ENCODE assay signal across 20 mouse cellular contexts in the genomic region with DNA sequence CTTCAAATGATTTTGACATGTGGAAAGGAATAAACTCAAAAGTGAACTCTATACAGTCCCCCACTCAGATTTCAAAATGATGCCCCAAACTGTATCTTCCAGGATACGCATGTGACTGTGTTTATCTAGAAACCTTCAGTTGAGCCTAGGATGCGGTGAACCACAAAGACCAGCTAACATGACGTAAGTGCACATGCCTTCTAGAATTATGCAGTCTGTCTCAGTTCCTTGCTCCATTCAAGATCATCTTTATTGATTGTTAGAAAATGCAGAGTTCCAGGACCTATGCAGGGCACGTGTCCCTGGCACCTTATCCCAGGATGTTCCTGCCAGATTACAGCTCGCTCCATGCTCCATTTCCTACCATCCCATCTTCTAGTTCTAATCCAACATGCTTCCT.
DNase-seq lines count a peak whose midpoint lies in the region; ATAC-seq and TF ChIP-seq lines count a peak whose summit lies in the region.
"Had no signal": no experiment of that assay in that cellular context is flagged by ENCODE, and none has a peak within 500 bp of the region (broad histone marks: within the 10 kb centered on the region; RNA-seq: fewer than 3 reads in every experiment).

No protein-coding gene starts in this region.

- H3K4me1 ChIP-seq in stomach, postnatal 0 days (replicated peaks; ENCODE audit: control insufficient read depth, insufficient read depth), result no peaks in the 10 kb centered on the region
- H3K4me1 ChIP-seq: forebrain, embryonic 15.5 days; hindbrain, embryonic 12.5 days; limb, embryonic 15.5 days; midbrain, embryonic 15.5 days; neural tube, embryonic 13.5 days had no signal

- WGBS in stomach, postnatal 0 days, result 86% methylated on average over 5 of the region's 5 CpGs

- no peaks in the 10 kb centered on the region for H3K36me3 ChIP-seq in stomach, postnatal 0 days (ENCODE audit: control insufficient read depth, insufficient read depth, low read length)
- H3K36me3 ChIP-seq: forebrain, embryonic 15.5 days; hindbrain, embryonic 12.5 days; limb, embryonic 15.5 days; midbrain, embryonic 15.5 days; neural tube, embryonic 13.5 days had no signal

- no peaks in the 10 kb centered on the region for H3K9me3 ChIP-seq in stomach, postnatal 0 days (ENCODE audit: control insufficient read depth, low read length)
- H3K9me3 ChIP-seq: forebrain, embryonic 15.5 days; hindbrain, embryonic 12.5 days; limb, embryonic 15.5 days; midbrain, embryonic 15.5 days; neural tube, embryonic 13.5 days had no signal

- H3K4me2 ChIP-seq in stomach, postnatal 0 days (replicated peaks; ENCODE audit: low read depth), result no peak overlapping the region
- H3K4me2 ChIP-seq: forebrain, embryonic 15.5 days; heart, embryonic 11.5 days; hindbrain, embryonic 12.5 days; limb, embryonic 15.5 days; midbrain, embryonic 15.5 days; neural tube, embryonic 13.5 days had no signal

- peak; percentile 15 for DNase-seq in lung, postnatal 36 days
- no peak for DNase-seq in lung, postnatal 10 days
- DNase-seq in thymus, postnatal 25 days, result peak; percentile 64
- no peak for DNase-seq in left cerebral cortex, adult 9 months (ENCODE audit: low spot score in 2 of 2)
- DNase-seq in stomach, postnatal 0 days (ENCODE audit: low spot score), result no peak
- DNase-seq in Muller cell, postnatal 12 days (ENCODE audit: inconsistent ontology term), result no peak
- DNase-seq: adrenal gland, postnatal 10 days; cerebellum, adult 9-10 months; embryo, embryonic 11 days; gastrocnemius, adult 2 months; kidney, adult 2 months had no signal

- ATAC-seq in activated CD4-positive, CD25-positive, alpha-beta regulatory T cell, adult 4 months, result peak; percentile 80
- peak; percentile 57; the same call in 1 of the 2 replicates for ATAC-seq in monocyte, adult 5-6 weeks (replicated peaks; ENCODE audit: insufficient number of reproducible peaks, low FRiP score, low TSS enrichment, poor library complexity, severe bottlenecking)
- no peak for ATAC-seq in stomach, postnatal 0 days (ENCODE audit: low FRiP score, low TSS enrichment)
- ATAC-seq: forebrain, embryonic 15.5 days; lung, postnatal 0 days; midbrain, embryonic 15.5 days had no signal

- H3K27ac ChIP-seq in stomach, postnatal 0 days (replicated peaks), result no peak overlapping the region
- H3K27ac ChIP-seq: forebrain, embryonic 15.5 days; gastrocnemius, adult 2 months; hindbrain, embryonic 12.5 days; limb, embryonic 15.5 days; midbrain, embryonic 15.5 days; neural tube, embryonic 13.5 days had no signal

- no peaks in the 10 kb centered on the region for H3K27me3 ChIP-seq in stomach, postnatal 0 days (ENCODE audit: control insufficient read depth, insufficient read depth, low read length)
- H3K27me3 ChIP-seq: forebrain, embryonic 15.5 days; hindbrain, embryonic 12.5 days; limb, embryonic 15.5 days; midbrain, embryonic 15.5 days; neural tube, embryonic 13.5 days had no signal

- H3K9ac ChIP-seq in stomach, postnatal 0 days (ENCODE audit: low read length), result no peak overlapping the region
- H3K9ac ChIP-seq: forebrain, embryonic 15.5 days; hindbrain, embryonic 12.5 days; limb, embryonic 15.5 days; midbrain, embryonic 15.5 days; neural tube, embryonic 13.5 days had no signal

- H3K4me3 ChIP-seq in stomach, postnatal 0 days (ENCODE audit: low read depth, low read length), result no peak overlapping the region
- H3K4me3 ChIP-seq: forebrain, embryonic 15.5 days; gastrocnemius, adult 2 months; hindbrain, embryonic 12.5 days; limb, embryonic 15.5 days; midbrain, embryonic 15.5 days; neural tube, embryonic 13.5 days had no signal

- no peak for TF ChIP-seq CTCF in stomach, postnatal 0 days (IDR thresholded peaks at IDR 0.05; ENCODE audit: low read depth)

- TF ChIP-seq EP300 in stomach, postnatal 0 days (optimal IDR thresholded peaks at IDR 0.05), result no peak

Comparison
In these comparisons a context has a peak if more than half of its experiments do, and no peak if none do; other contexts are left out.
1. DNase-seq: peak in lung, postnatal 36 days (single experiment) and thymus, postnatal 25 days (single experiment); none in lung, postnatal 10 days (single experiment), left cerebral cortex, adult 9 months (0 of 2), stomach, postnatal 0 days (single experiment) and Muller cell, postnatal 12 days (single experiment).